Mouse (Mus musculus): Measurements from ENCODE around the gene Iscu. TPM values are rescaled to one million over a fixed set of nuclear protein-coding genes. Genes with fewer than 3 reads are reported as not detected.
"Not testable (repeated sequence)": the region's sequence is repeated elsewhere in the genome, so short reads cannot be mapped to it uniquely, and the experiment has no call there.

The Iscu gene
- polyA plus RNA-seq, 1 experiment from 2014 or later: 117 TPM

- no peak overlapping the region for H3K9ac ChIP-seq (ENCODE audit: low read length)
- ATAC-seq (ENCODE audit: low FRiP score) (no peak), DNase-seq (ENCODE audit: low spot score, missing footprints) (no peak)
- H3K4me3 ChIP-seq (ENCODE audit: low read depth, low read length): no peak overlapping the region
- H3K36me3 ChIP-seq (ENCODE audit: control insufficient read depth, insufficient read depth, low read length): no peaks in the 10 kb centered on the region
- no peak overlapping the region for H3K27ac ChIP-seq (ENCODE audit: low read depth, low read length)
- no peak overlapping the region for H3K4me2 ChIP-seq
- H3K27me3 ChIP-seq (ENCODE audit: control insufficient read depth, insufficient read depth, low read length): no peaks in the 10 kb centered on the region
- WGBS: 44% methylated on average over 10 of the region's 10 CpGs
- no peaks in the 10 kb centered on the region for H3K9me3 ChIP-seq (ENCODE audit: control insufficient read depth, low read length)
- peaks cover 2% of the 10 kb centered on the region; the same call in 1 of the 2 replicates for H3K4me1 ChIP-seq (ENCODE audit: control insufficient read depth, insufficient read depth, low read length)
Measured at GRCm38 (mm10) chr5:113806414-113806813, 33.9 kb downstream of the Iscu start.

GRCm38 (mm10) chr5:113807712-113808111 is 35.2 kb downstream of the Iscu start:
- H3K36me3 ChIP-seq (ENCODE audit: control insufficient read depth, insufficient read depth, low read length): no peaks in the 10 kb centered on the region
- ATAC-seq (ENCODE audit: low FRiP score) (no peak), DNase-seq (ENCODE audit: low spot score, missing footprints) (peak; percentile 67)
- H3K27me3 ChIP-seq (ENCODE audit: control insufficient read depth, insufficient read depth, low read length): no peaks in the 10 kb centered on the region
- 58% methylated on average over 9 of the region's 9 CpGs for WGBS
- H3K27ac ChIP-seq (ENCODE audit: low read depth, low read length): no peak overlapping the region
- H3K4me1 ChIP-seq (ENCODE audit: control insufficient read depth, insufficient read depth, low read length): peaks cover 2% of the 10 kb centered on the region; the same call in 1 of the 2 replicates
- H3K9ac ChIP-seq (ENCODE audit: low read length): no peak overlapping the region
- no peak overlapping the region for H3K4me3 ChIP-seq (ENCODE audit: low read depth, low read length)
- H3K9me3 ChIP-seq (ENCODE audit: control insufficient read depth, low read length): no peaks in the 10 kb centered on the region
- no peak overlapping the region for H3K4me2 ChIP-seq

- ATAC-seq (ENCODE audit: low FRiP score) (no peak), DNase-seq (ENCODE audit: low spot score, missing footprints) (peak; percentile 81)
- H3K27me3 ChIP-seq (ENCODE audit: control insufficient read depth, insufficient read depth, low read length): no peaks in the 10 kb centered on the region
- H3K9ac ChIP-seq (ENCODE audit: low read length): no peak overlapping the region
- peaks cover 2% of the 10 kb centered on the region; the same call in 1 of the 2 replicates for H3K4me1 ChIP-seq (ENCODE audit: control insufficient read depth, insufficient read depth, low read length)
- WGBS: 83% methylated on average over 2 of the region's 2 CpGs
- H3K9me3 ChIP-seq (ENCODE audit: control insufficient read depth, low read length): no peaks in the 10 kb centered on the region
- no peak overlapping the region for H3K27ac ChIP-seq (ENCODE audit: low read depth, low read length)
- H3K4me2 ChIP-seq: no peak overlapping the region
- H3K36me3 ChIP-seq (ENCODE audit: control insufficient read depth, insufficient read depth, low read length): no peaks in the 10 kb centered on the region
- no peak overlapping the region for H3K4me3 ChIP-seq (ENCODE audit: low read depth, low read length)
Measured at GRCm38 (mm10) chr5:113808177-113808576, 35.6 kb downstream of the Iscu start.

- Histone ChIP-seq H3K4me1 (ENCODE audit: control insufficient read depth, insufficient read depth, low read length) (peaks cover 2% of the 10 kb centered on the region; the same call in 1 of the 2 replicates), H3K27ac (ENCODE audit: low read depth, low read length) (no peak overlapping the region), H3K36me3 (ENCODE audit: control insufficient read depth, insufficient read depth, low read length) (no peaks in the 10 kb centered on the region), H3K4me2 (no peak overlapping the region), H3K27me3 (ENCODE audit: control insufficient read depth, insufficient read depth, low read length) (no peaks in the 10 kb centered on the region), H3K4me3 (ENCODE audit: low read depth, low read length) (no peak overlapping the region), H3K9me3 (ENCODE audit: control insufficient read depth, low read length) (no peaks in the 10 kb centered on the region), H3K9ac (ENCODE audit: low read length) (no peak overlapping the region)
- DNase-seq (ENCODE audit: low spot score, missing footprints): no peak
- WGBS: 91% methylated on average over 4 of the region's 4 CpGs
- ATAC-seq (ENCODE audit: low FRiP score): no peak
Measured at GRCm38 (mm10) chr5:113810111-113810510, 37.6 kb downstream of the Iscu start.

GRCm38 (mm10) chr5:113811824-113812420 is 39.4 kb downstream of the Iscu start:
- ATAC-seq (ENCODE audit: low FRiP score); H3K4me1 ChIP-seq (ENCODE audit: control insufficient read depth, insufficient read depth, low read length); H3K36me3 ChIP-seq (ENCODE audit: control insufficient read depth, insufficient read depth, low read length); H3K27ac ChIP-seq (ENCODE audit: low read depth, low read length); H3K4me2 ChIP-seq; H3K9ac ChIP-seq (ENCODE audit: low read length); H3K9me3 ChIP-seq (ENCODE audit: control insufficient read depth, low read length); H3K4me3 ChIP-seq (ENCODE audit: low read depth, low read length); H3K27me3 ChIP-seq (ENCODE audit: control insufficient read depth, insufficient read depth, low read length): not testable (repeated sequence)
- WGBS: 23% methylated on average over 11 of the region's 12 CpGs
- peak; percentile 86 for DNase-seq (ENCODE audit: low spot score, missing footprints)

GRCm38 (mm10) chr5:113812638-113813037 is 40.1 kb downstream of the Iscu start:
- H3K9ac ChIP-seq (ENCODE audit: low read length): no peak overlapping the region
- ATAC-seq (ENCODE audit: low FRiP score) (no peak), DNase-seq (ENCODE audit: low spot score, missing footprints) (peak; percentile 71)
- no peaks in the 10 kb centered on the region for H3K9me3 ChIP-seq (ENCODE audit: control insufficient read depth, low read length)
- H3K4me3 ChIP-seq (ENCODE audit: low read depth, low read length): no peak overlapping the region
- H3K27me3 ChIP-seq (ENCODE audit: control insufficient read depth, insufficient read depth, low read length): no peaks in the 10 kb centered on the region
- H3K4me2 ChIP-seq: no peak overlapping the region
- no peaks in the 10 kb centered on the region; the same call in 1 of the 2 replicates for H3K4me1 ChIP-seq (ENCODE audit: control insufficient read depth, insufficient read depth, low read length)
- no peaks in the 10 kb centered on the region for H3K36me3 ChIP-seq (ENCODE audit: control insufficient read depth, insufficient read depth, low read length)
- H3K27ac ChIP-seq (ENCODE audit: low read depth, low read length): no peak overlapping the region
- WGBS: 98% methylated on average over 2 of the region's 2 CpGs

- 22% methylated on average over 9 of the region's 9 CpGs for WGBS
- Histone ChIP-seq H3K9me3 (ENCODE audit: control insufficient read depth, low read length) (no peaks in the 10 kb centered on the region), H3K9ac (ENCODE audit: low read length) (no peak overlapping the region), H3K4me3 (ENCODE audit: low read depth, low read length) (no peak overlapping the region), H3K36me3 (ENCODE audit: control insufficient read depth, insufficient read depth, low read length) (no peaks in the 10 kb centered on the region), H3K4me2 (no peak overlapping the region), H3K27me3 (ENCODE audit: control insufficient read depth, insufficient read depth, low read length) (no peaks in the 10 kb centered on the region), H3K27ac (ENCODE audit: low read depth, low read length) (no peak overlapping the region), H3K4me1 (ENCODE audit: control insufficient read depth, insufficient read depth, low read length) (no peaks in the 10 kb centered on the region; the same call in 1 of the 2 replicates)
- ATAC-seq (ENCODE audit: low FRiP score) (no peak), DNase-seq (ENCODE audit: low spot score, missing footprints) (peak; percentile 80)
Measured at GRCm38 (mm10) chr5:113813608-113814007, 41.1 kb downstream of the Iscu start.

- no peaks in the 10 kb centered on the region for H3K27me3 ChIP-seq (ENCODE audit: control insufficient read depth, insufficient read depth, low read length)
- H3K9me3 ChIP-seq (ENCODE audit: control insufficient read depth, low read length): no peaks in the 10 kb centered on the region
- no peak overlapping the region for H3K4me3 ChIP-seq (ENCODE audit: low read depth, low read length)
- no peaks in the 10 kb centered on the region; the same call in 1 of the 2 replicates for H3K4me1 ChIP-seq (ENCODE audit: control insufficient read depth, insufficient read depth, low read length)
- H3K36me3 ChIP-seq (ENCODE audit: control insufficient read depth, insufficient read depth, low read length): no peaks in the 10 kb centered on the region
- DNase-seq (ENCODE audit: low spot score, missing footprints) (peak; percentile 84), ATAC-seq (ENCODE audit: low FRiP score) (no peak)
- no peak overlapping the region for H3K4me2 ChIP-seq
- no peak overlapping the region for H3K9ac ChIP-seq (ENCODE audit: low read length)
- H3K27ac ChIP-seq (ENCODE audit: low read depth, low read length): no peak overlapping the region
- WGBS: 41% methylated on average over 27 of the region's 27 CpGs
Measured at GRCm38 (mm10) chr5:113814111-113815040, 41.8 kb downstream of the Iscu start.

GRCm38 (mm10) chr5:113815041-113815389 is 42.5 kb downstream of the Iscu start:
- ATAC-seq (ENCODE audit: low FRiP score): no peak
- WGBS: 50% methylated on average over 11 of the region's 11 CpGs
- no peak overlapping the region for H3K27ac ChIP-seq (ENCODE audit: low read depth, low read length)

More at GRCm38 (mm10) chr5:113815041-113815389, 42.5 kb downstream of the Iscu start:
- 0 out of 2 replicates have a peak overlapping the region, but pooled peaks have one; percentile 20 for H3K9ac ChIP-seq (ENCODE audit: low read length)
- no peak overlapping the region for H3K4me3 ChIP-seq (ENCODE audit: low read depth, low read length)
- no peaks in the 10 kb centered on the region for H3K36me3 ChIP-seq (ENCODE audit: control insufficient read depth, insufficient read depth, low read length)
- H3K27me3 ChIP-seq (ENCODE audit: control insufficient read depth, insufficient read depth, low read length): no peaks in the 10 kb centered on the region
- no peaks in the 10 kb centered on the region; the same call in 1 of the 2 replicates for H3K4me1 ChIP-seq (ENCODE audit: control insufficient read depth, insufficient read depth, low read length)
- no peak overlapping the region for H3K4me2 ChIP-seq
- peak; percentile 81 for DNase-seq (ENCODE audit: low spot score, missing footprints)
- no peaks in the 10 kb centered on the region for H3K9me3 ChIP-seq (ENCODE audit: control insufficient read depth, low read length)

Measured in midbrain, embryonic 11.5 days (tissue).